Mouse (Mus musculus) ES-E14 (cell line): ENCODE results near the gene Ephb1. TPM values are rescaled to one million over a fixed set of nuclear protein-coding genes. Genes with fewer than 3 reads are reported as not detected.

Experiments
- DNase-seq: peaks from one replicate; pipeline ENCODE4 v3.0.0-alpha.2; 2013; ENCODE audit warnings: low read depth, low spot score
- H3K27ac ChIP-seq: 2 replicates; pipeline ENCODE4 v1.5.1; 2012; ENCODE audit warnings: low read depth, mild to moderate bottlenecking, low read length, moderate library complexity, mixed read lengths; ENCODE audit not compliant: poor library complexity, insufficient read depth, severe bottlenecking
- H3K36me3 ChIP-seq: 2 replicates; pipeline ENCODE4 v1.6.1; 2012; ENCODE audit warnings: mild to moderate bottlenecking, low read length, moderate library complexity, mixed read lengths; ENCODE audit not compliant: control insufficient read depth, poor library complexity, insufficient read depth, severe bottlenecking
- H3K4me1 ChIP-seq, 2 experiments: fragments of 150-350 bp in 1 of 2; sonication (generic) in 1 of 2; 2 replicates each; pipeline ENCODE4 v1.6.1; 2012; ENCODE audit warnings: low read length in 2 of 2, mild to moderate bottlenecking in 1 of 2, mixed read lengths in 1 of 2; ENCODE audit not compliant: control insufficient read depth in 2 of 2, insufficient read depth in 2 of 2, poor library complexity in 1 of 2
- H3K4me3 ChIP-seq, 2 experiments: fragments of 150-350 bp in 1 of 2; sonication (generic) in 1 of 2; 2 replicates each; pipeline ENCODE4 v1.5.1; 2012; ENCODE audit warnings: low read length in 2 of 2, low read depth in 1 of 2, mild to moderate bottlenecking in 1 of 2, mixed read lengths in 1 of 2; ENCODE audit not compliant: insufficient read depth in 1 of 2, poor library complexity in 1 of 2, severe bottlenecking in 1 of 2
- H3K9ac ChIP-seq: 2 replicates; pipeline ENCODE4 v1.6.1; 2012; ENCODE audit warnings: low read depth, mild to moderate bottlenecking, low read length, mixed read lengths; ENCODE audit not compliant: poor library complexity, insufficient read depth, severe bottlenecking
- H3K9me3 ChIP-seq: fragments of 150-350 bp; sonication (generic); 2 replicates; pipeline ENCODE4 v1.6.1; 2012; ENCODE audit warnings: low read depth, mild to moderate bottlenecking, low read length; ENCODE audit not compliant: control insufficient read depth, insufficient read depth
- CHD2 ChIP-seq: IDR thresholded peaks from 2 replicates; pipeline ENCODE4 v1.6.1; 2014; ENCODE audit warnings: mild to moderate bottlenecking, low read depth, low read length, inconsistent platforms
- HCFC1 ChIP-seq: IDR thresholded peaks from 2 replicates; pipeline ENCODE4 v1.6.1; 2012; ENCODE audit warnings: low read length, inconsistent platforms, borderline replicate concordance; ENCODE audit not compliant: insufficient read depth
- MAFK ChIP-seq: IDR thresholded peaks from 2 replicates; pipeline ENCODE4 v1.6.1; 2014; ENCODE audit warnings: mild to moderate bottlenecking, low read depth, low read length, inconsistent platforms; ENCODE audit not compliant: insufficient read depth
- ZC3H11A ChIP-seq: IDR thresholded peaks from 2 replicates; pipeline ENCODE4 v1.6.1; 2012; ENCODE audit warnings: low read depth, mild to moderate bottlenecking, inconsistent platforms, low read length, borderline replicate concordance
- ZNF384 ChIP-seq: IDR thresholded peaks from 2 replicates; pipeline ENCODE4 v1.6.1; 2012; ENCODE audit warnings: low read depth, low read length, inconsistent platforms
- in situ Hi-C, 2 experiments: fragments of 600-800 bp; cut with MboI; formaldehyde crosslinking; loops; one replicate each; pipeline ENCODE4 v1.15.1; 2025; ENCODE audit warnings: low sequenced_read_pairs in 2 of 2, inconsistent platforms in 1 of 2; ENCODE audit not compliant: unreplicated experiment in 2 of 2
- total RNA-seq: library from RNA; depleted of rRNA; stranded (reverse); fragments of 300-350 nt; gene quantifications from 2 replicates; pipeline ENCODE4 v1.2.3, GENCODE M21; 2012

The Ephb1 gene
- total RNA-seq, 1 experiment = 0.27 TPM

GRCm38 (mm10) chr9:101994086-101994485 is 360.4 kb downstream of the Ephb1 start:
- TF ChIP-seq CHD2 = no peak
- no peak for TF ChIP-seq ZC3H11A
- no peak for TF ChIP-seq MAFK
- TF ChIP-seq HCFC1 = no peak
- no peak for TF ChIP-seq ZNF384

DNA sequence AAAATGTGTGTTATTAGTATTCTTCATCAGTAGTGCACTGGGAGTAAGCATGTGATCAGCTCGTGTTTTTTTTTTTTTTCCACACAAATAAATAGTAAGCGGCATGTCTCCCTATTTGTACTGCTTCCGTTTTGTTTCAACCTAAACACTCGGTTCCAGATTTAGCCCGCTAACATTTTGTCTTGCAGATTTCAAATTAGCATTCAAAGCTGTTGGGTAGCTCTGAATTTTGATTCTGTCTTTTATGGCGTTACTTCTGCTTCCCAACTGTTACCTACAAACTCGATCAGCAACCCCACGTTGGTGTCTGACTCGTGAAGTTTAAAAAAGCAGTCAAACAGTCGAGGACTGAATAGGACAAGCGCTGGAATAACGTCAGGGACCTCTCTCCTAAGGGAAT is 363.7 kb downstream of the Ephb1 start:
- no peak overlapping the region for H3K27ac ChIP-seq
- 0 out of 4 replicates have a peak, but pooled peaks cover 0 to 1% of the 10 kb centered on the region in 2 experiments for H3K4me1 ChIP-seq
- H3K9ac ChIP-seq = no peak overlapping the region
- in situ Hi-C loops = no loop called here
- H3K9me3 ChIP-seq = no peaks in the 10 kb centered on the region
- TF ChIP-seq HCFC1 (no peak), MAFK (no peak), ZC3H11A (no peak), ZNF384 (no peak), CHD2 (no peak)
- DNase-seq = no peak
- H3K4me3 ChIP-seq = no peak overlapping the region
- H3K36me3 ChIP-seq = peaks cover 2% of the 10 kb centered on the region; the same call in 1 of the 2 replicates

More at GRCm38 (mm10) chr9:101994086-101994485, 360.4 kb downstream of the Ephb1 start:
- Histone ChIP-seq H3K4me3 (no peak overlapping the region), H3K36me3 (peaks cover 2% of the 10 kb centered on the region; the same call in 1 of the 2 replicates), H3K9me3 (no peaks in the 10 kb centered on the region), H3K4me1 (0 out of 4 replicates have a peak, but pooled peaks cover 0 to 1% of the 10 kb centered on the region in 2 experiments), H3K9ac (no peak overlapping the region), H3K27ac (no peak overlapping the region)
- DNase-seq = no peak
- in situ Hi-C loops = no loop called here

- Histone ChIP-seq H3K9ac (no peak overlapping the region), H3K36me3 (peaks cover 2% of the 10 kb centered on the region; the same call in 1 of the 2 replicates), H3K27ac (no peak overlapping the region), H3K4me1 (0 out of 4 replicates have a peak, but pooled peaks cover 0 to 1% of the 10 kb centered on the region in 2 experiments), H3K4me3 (no peak overlapping the region), H3K9me3 (no peaks in the 10 kb centered on the region)
- TF ChIP-seq MAFK (no peak), CHD2 (no peak), HCFC1 (no peak), ZNF384 (no peak), ZC3H11A (no peak)
- in situ Hi-C loops = no loop called here
- no peak for DNase-seq
Observed at GRCm38 (mm10) chr9:101990032-101990431, 364.5 kb downstream of the Ephb1 start.

DNA sequence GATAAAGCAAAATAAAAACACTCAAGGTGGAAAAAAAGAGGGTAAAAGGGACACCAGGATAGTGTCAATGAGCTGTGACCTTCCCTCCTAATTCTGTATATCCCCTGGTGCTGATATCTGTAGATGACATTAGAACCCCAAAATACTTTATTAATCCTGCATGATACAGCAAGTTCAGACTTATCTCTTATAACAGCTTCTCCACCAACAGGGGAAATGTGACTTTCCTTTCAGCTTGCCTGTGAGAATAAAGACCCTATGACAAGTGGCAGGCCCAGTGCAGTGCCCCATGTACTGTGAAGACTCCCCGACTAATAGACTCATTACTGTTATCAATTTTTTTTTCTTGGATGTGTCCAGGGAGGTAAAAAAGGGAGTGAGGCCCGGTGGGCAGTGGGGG is 367.6 kb downstream of the Ephb1 start:
- TF ChIP-seq ZC3H11A = no peak
- 0 out of 4 replicates have a peak, but pooled peaks cover 0 to 1% of the 10 kb centered on the region in 2 experiments for H3K4me1 ChIP-seq
- peaks cover 2% of the 10 kb centered on the region; the same call in 1 of the 2 replicates for H3K36me3 ChIP-seq
- H3K9me3 ChIP-seq = no peaks in the 10 kb centered on the region
- DNase-seq = no peak
- H3K4me3 ChIP-seq = no peak overlapping the region
- in situ Hi-C loops = no loop called here
- no peak overlapping the region for H3K27ac ChIP-seq
- no peak overlapping the region for H3K9ac ChIP-seq

DNA sequence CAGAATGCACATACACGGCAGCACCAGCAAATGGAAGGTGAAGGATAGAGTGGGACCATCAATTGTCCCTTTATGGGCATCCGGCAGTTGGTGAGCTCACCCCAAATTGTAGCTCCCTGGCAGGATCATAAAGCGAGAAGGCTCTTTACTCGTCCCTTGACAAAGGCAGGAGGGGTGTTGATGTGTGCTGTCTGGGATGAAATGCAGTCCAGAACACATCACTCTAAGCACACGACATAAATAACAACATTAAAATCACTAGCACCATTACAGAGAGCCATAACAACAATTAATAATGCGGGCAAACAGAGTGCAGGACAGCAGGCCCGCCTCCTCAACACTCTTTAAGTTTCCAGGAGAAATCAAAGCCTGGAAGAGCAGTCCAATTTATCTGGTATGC is 372.1 kb downstream of the Ephb1 start:
- H3K4me3 ChIP-seq = no peak overlapping the region
- no peak for DNase-seq
- no peaks in the 10 kb centered on the region for H3K4me1 ChIP-seq
- in situ Hi-C loops = no loop called here
- no peak overlapping the region for H3K27ac ChIP-seq
- H3K9me3 ChIP-seq = no peaks in the 10 kb centered on the region
- no peak for TF ChIP-seq MAFK
- TF ChIP-seq HCFC1 = no peak
- TF ChIP-seq CHD2 = no peak
- TF ChIP-seq ZC3H11A = no peak
- TF ChIP-seq ZNF384 = no peak
- H3K36me3 ChIP-seq = no peaks in the 10 kb centered on the region
- no peak overlapping the region for H3K9ac ChIP-seq
